8 mouse cellular contexts compared by ENCODE assay signal in the genomic region with DNA sequence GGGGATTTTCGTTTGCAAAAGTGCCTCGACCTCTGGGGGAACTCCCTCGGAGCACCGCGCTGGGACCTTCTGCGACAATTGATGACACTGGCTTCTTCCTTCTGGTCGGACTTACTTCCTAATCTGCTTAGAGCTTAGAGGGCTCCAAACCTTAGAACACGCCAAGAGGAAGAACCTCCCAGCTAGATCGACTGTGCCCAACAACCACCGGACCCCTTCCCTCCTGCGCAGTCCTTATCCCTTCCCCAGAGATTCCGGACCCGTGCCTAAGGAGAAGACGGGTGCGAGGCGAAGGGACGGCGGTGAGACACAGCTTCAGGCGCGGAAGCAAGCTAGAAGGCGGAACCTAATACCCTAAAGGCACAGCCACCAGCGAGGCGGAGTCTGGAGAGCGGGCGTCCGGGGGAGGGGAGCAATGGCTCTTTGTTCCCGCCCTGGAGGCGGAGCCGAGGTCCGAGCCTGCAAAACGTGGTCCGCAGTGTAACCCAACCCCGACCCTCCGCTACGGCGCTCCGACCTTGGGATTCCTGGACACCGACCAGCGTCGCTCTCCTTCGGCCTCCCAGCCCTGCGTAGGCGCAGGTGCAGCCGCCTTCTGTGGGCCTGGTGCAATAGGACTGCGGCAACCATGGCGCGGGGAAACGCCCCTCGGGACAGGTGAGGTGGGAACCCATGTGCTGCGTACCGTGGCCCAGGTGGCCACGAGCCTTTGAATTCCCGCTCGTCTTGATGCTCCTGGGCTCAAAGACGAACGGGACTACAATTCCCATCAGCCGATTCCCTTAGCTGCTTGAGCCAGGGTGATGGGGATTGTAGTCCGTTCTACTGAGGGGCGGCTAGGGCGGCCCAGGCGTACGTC. TPM values are rescaled to one million over a fixed set of nuclear protein-coding genes. Genes with fewer than 3 reads are reported as not detected.
DNase-seq lines count a peak whose midpoint lies in the region; ATAC-seq and TF ChIP-seq lines count a peak whose summit lies in the region.

Gene Slc29a2 (plus strand): TSS at position 240 of the 859 bp plus-strand sequence.

- H3K4me1 ChIP-seq in forebrain, embryonic 15.5 days = peaks cover 13% of the 10 kb centered on the region
- H3K4me1 ChIP-seq in lung, adult 2 months (ENCODE audit: control insufficient read depth, insufficient read depth, low read length) = no peaks in the 10 kb centered on the region
- H3K4me1 ChIP-seq in neural tube, embryonic 15.5 days = peaks cover 21% of the 10 kb centered on the region

- peak; percentile 95 for DNase-seq in ES-CJ7 (ENCODE audit: low read depth, low spot score)
- peak; percentile 90 for DNase-seq in cerebellum, adult 11 months
- peak; percentile 87 for DNase-seq in heart, postnatal 25 days (ENCODE audit: low spot score)
- DNase-seq in layer of hippocampus, adult 2 months (ENCODE audit: low spot score in 2 of 2) = peak; percentile 87 to 93
- DNase-seq in lung, adult 2 months = peak; percentile 88
- DNase-seq in testis, postnatal 10 days (ENCODE audit: low spot score) = peak; percentile 95

- H3K27ac ChIP-seq in forebrain, embryonic 15.5 days (replicated peaks) = peak within 1 kb of the TSS; percentile 89
- peak within 1 kb of the TSS; percentile 90 for H3K27ac ChIP-seq in layer of hippocampus, adult 2 months
- H3K27ac ChIP-seq in neural tube, embryonic 15.5 days (replicated peaks) = peak within 1 kb of the TSS; percentile 93

- peak; percentile 89; the same call in 1 of the 2 replicates for TF ChIP-seq POLR2A in lung, adult 2 months (IDR thresholded peaks at IDR 0.05; ENCODE audit: borderline replicate concordance, extremely low read depth, low read depth, low read length)

- whole genome bisulfite sequencing in forebrain, embryonic 15.5 days = under 1% methylated on average over 62 of the region's 62 CpGs
- WGBS in lung, adult 2 months = under 1% methylated on average over 62 of the region's 62 CpGs
- WGBS in neural tube, embryonic 15.5 days = 0% methylated on average over 62 of the region's 62 CpGs

- H3K27me3 ChIP-seq in forebrain, embryonic 15.5 days = no peaks in the 10 kb centered on the region
- no peaks in the 10 kb centered on the region for H3K27me3 ChIP-seq in neural tube, embryonic 15.5 days (replicated peaks)

- TF ChIP-seq CTCF in layer of hippocampus, adult 2 months (conservative IDR thresholded peaks at IDR 0.05) = no peak
- TF ChIP-seq CTCF in lung, adult 2 months (IDR thresholded peaks at IDR 0.05; ENCODE audit: insufficient read depth, low read length) = no peak

- peak; percentile 94 for ATAC-seq in forebrain, embryonic 15.5 days (replicated peaks)
- peak; percentile 95 for ATAC-seq in neural tube, embryonic 15.5 days (ENCODE audit: low FRiP score)

- peak within 1 kb of the TSS; percentile 87 for H3K9ac ChIP-seq in forebrain, embryonic 15.5 days (replicated peaks)
- H3K9ac ChIP-seq in neural tube, embryonic 15.5 days (replicated peaks) = peak within 1 kb of the TSS; percentile 85

- peak within 1 kb of the TSS; percentile 81 for H3K4me3 ChIP-seq in forebrain, embryonic 15.5 days
- H3K4me3 ChIP-seq in layer of hippocampus, adult 2 months = peak within 1 kb of the TSS; percentile 89
- peak within 1 kb of the TSS; percentile 69 for H3K4me3 ChIP-seq in lung, adult 2 months (replicated peaks; ENCODE audit: extremely low read depth, low read depth, low read length)
- H3K4me3 ChIP-seq in neural tube, embryonic 15.5 days (replicated peaks) = peak within 1 kb of the TSS; percentile 84

- intact Hi-C loops in heart, postnatal 25 days (cut with DNase I) = loop anchor here (2.0 kb wide), 1 partner anchor 15 kb away; the partner anchor contains the start of genes AC124502.3 and B4gat1

- H3K4me2 ChIP-seq in forebrain, embryonic 15.5 days (replicated peaks) = peak within 1 kb of the TSS; percentile 79
- H3K4me2 ChIP-seq in neural tube, embryonic 15.5 days = peak within 1 kb of the TSS; percentile 79

- H3K36me3 ChIP-seq in forebrain, embryonic 15.5 days = peaks cover 8% of the 10 kb centered on the region
- peaks cover 18% of the 10 kb centered on the region for H3K36me3 ChIP-seq in neural tube, embryonic 15.5 days

- no peaks in the 10 kb centered on the region for H3K9me3 ChIP-seq in forebrain, embryonic 15.5 days
- H3K9me3 ChIP-seq in neural tube, embryonic 15.5 days (replicated peaks) = no peaks in the 10 kb centered on the region

RNA-seq across cellular contexts. Expression of gene Slc29a2, which starts in this region (rescaled TPM):
- 10.1 and 10.4 TPM in 2 replicates for polyA plus RNA-seq in forebrain, embryonic 15.5 days (2015; fragmentation: Nextera tagmentation; extraction: Ambion mirVana)
- 10 to 100 TPM; 12.2 to 13.3 TPM for total RNA-seq in heart, postnatal 25 days (2021)
- total RNA-seq in layer of hippocampus, adult 2 months (2021) = 10 to 100 TPM; 16.2 to 16.7 TPM
- polyA plus RNA-seq in lung, adult 2 months (2012; rRNA removed) = 4.3 and 5.9 TPM in 2 replicates
- polyA plus RNA-seq in neural tube, embryonic 15.5 days (2015; fragmentation: Nextera tagmentation; extraction: Ambion mirVana) = 12.8 and 14.0 TPM in 2 replicates

Comparison
In these comparisons a context has a peak if more than half of its experiments do, and no peak if none do; other contexts are left out.
1. Peak in every context shown above with its lines: DNase-seq, ATAC-seq, H3K4me3 ChIP-seq and H3K27ac ChIP-seq.